Mouse (Mus musculus): Measurements from ENCODE around the gene Tenm2. TPM values are rescaled to one million over a fixed set of nuclear protein-coding genes. Genes with fewer than 3 reads are reported as not detected.
A peak's percentile ranks its signal among the peaks of the same experiment; 100 is the strongest.

Gene Tenm2
- total and polyA plus RNA-seq, 2 experiments from 2014 or later: 41.8 to 91.3 TPM

DNA sequence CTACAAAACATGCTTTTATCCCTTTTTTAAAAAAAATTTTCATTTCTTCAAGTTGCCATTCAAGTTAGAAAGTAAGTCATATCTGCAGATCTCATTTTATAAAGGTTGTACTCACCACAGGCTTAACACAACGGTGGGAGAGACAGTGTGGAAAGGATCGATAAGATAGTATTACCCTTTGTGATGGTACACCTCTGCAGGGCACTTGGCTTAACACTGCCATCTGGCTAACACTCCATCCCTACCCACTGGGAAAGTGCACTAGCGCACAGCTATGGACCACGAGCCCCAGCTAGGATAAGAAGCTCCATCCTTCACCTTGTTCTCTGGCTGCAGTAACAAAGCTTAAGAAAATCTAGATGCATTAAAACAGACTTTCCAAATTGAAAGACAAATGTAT is 194.5 kb downstream of the Tenm2 start:
- Histone ChIP-seq H3K36me3 (ENCODE audit: insufficient read depth) (no peaks in the 10 kb centered on the region), H3K4me1 (ENCODE audit: insufficient read depth) (no peaks in the 10 kb centered on the region), H3K27me3 (ENCODE audit: insufficient read depth, low read length) (no peaks in the 10 kb centered on the region), H3K9ac (no peak overlapping the region), H3K27ac (ENCODE audit: low read depth, low read length) (no peak overlapping the region), H3K4me3 (ENCODE audit: low read depth, low read length) (no peak overlapping the region), H3K9me3 (ENCODE audit: low read length) (no peaks in the 10 kb centered on the region), H3K4me2 (ENCODE audit: low read depth) (no peak overlapping the region)
- WGBS: 72% methylated on average over 4 of the region's 4 CpGs
- TF ChIP-seq CTCF (IDR thresholded peaks at IDR 0.05; ENCODE audit: low read depth): no peak
- DNase-seq (no peak), ATAC-seq (no peak)

DNA sequence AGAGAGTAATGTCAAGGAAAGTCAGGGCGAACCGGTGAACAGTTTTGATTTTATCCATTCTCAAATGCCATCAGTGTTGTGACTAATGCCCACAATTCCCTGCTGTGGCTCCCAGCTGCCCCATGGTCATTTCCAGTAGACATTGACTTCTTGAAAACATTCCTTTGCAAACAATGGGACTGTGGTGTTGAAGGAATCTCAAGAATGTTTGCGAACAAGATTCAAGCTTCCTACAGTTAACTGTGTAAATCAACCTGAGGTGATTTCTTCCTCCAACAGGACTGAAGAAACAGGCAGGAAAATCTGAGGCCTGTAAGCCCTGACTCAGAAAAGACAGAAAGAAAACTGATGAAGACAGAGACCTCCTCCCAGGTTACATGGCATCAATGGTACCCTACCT is 196.5 kb downstream of the Tenm2 start:
- no peak for TF ChIP-seq CTCF (IDR thresholded peaks at IDR 0.05; ENCODE audit: low read depth)
- Histone ChIP-seq H3K4me2 (ENCODE audit: low read depth) (no peak overlapping the region), H3K27ac (ENCODE audit: low read depth, low read length) (no peak overlapping the region), H3K9ac (no peak overlapping the region), H3K9me3 (ENCODE audit: low read length) (no peaks in the 10 kb centered on the region), H3K4me3 (ENCODE audit: low read depth, low read length) (no peak overlapping the region), H3K4me1 (ENCODE audit: insufficient read depth) (no peaks in the 10 kb centered on the region), H3K36me3 (ENCODE audit: insufficient read depth) (no peaks in the 10 kb centered on the region), H3K27me3 (ENCODE audit: insufficient read depth, low read length) (no peaks in the 10 kb centered on the region)
- ATAC-seq: no peak
- WGBS: 88% methylated on average over 3 of the region's 3 CpGs
- no peak for DNase-seq

DNA sequence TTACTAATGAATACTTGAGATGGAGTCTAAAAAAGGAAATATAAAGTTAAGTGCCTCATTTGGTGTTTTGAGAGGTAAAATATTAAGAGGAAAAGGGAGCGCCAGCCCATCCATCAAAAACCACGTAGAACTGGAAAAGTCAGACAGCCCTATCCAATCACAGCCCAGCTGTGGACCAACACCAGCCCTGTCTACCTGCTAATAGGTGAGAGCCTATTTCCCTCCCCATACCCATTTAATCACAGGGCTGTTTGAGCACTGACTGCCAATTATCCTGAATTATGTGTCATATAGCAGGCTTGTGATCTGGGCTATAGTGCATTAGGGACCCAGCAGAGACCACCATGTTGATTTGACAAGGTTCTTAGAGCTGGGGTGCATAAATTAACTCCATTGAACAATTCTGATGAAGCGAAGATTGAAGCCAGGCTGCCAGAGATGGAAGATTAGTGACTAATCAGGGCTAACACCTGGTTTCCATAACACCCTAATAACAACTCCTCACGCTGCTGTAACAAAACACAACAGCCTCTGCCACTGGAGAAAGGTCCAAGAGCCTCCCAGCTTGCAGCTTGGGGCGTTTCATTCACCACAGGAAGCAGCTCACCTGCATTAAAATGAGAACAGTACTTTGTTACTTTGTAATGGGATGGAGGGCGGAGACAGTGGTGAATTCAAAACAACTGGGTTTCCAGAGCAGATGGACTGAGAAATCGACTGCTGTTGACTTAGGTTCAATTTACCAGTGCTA is 204.3 kb downstream of the Tenm2 start:
- ATAC-seq: peak; percentile 25; the same call in 1 of the 2 replicates
- H3K4me1 ChIP-seq (ENCODE audit: insufficient read depth): no peaks in the 10 kb centered on the region
- no peak overlapping the region for H3K27ac ChIP-seq (ENCODE audit: low read depth, low read length)
- no peaks in the 10 kb centered on the region for H3K36me3 ChIP-seq (ENCODE audit: insufficient read depth)
- no peaks in the 10 kb centered on the region for H3K9me3 ChIP-seq (ENCODE audit: low read length)
- 35% methylated on average over 7 of the region's 7 CpGs for WGBS
- no peak for DNase-seq
- H3K27me3 ChIP-seq (ENCODE audit: insufficient read depth, low read length): no peaks in the 10 kb centered on the region
- no peak overlapping the region for H3K4me2 ChIP-seq (ENCODE audit: low read depth)
- TF ChIP-seq CTCF (IDR thresholded peaks at IDR 0.05; ENCODE audit: low read depth): no peak
- H3K4me3 ChIP-seq (ENCODE audit: low read depth, low read length): no peak overlapping the region
- H3K9ac ChIP-seq: no peak overlapping the region

DNA sequence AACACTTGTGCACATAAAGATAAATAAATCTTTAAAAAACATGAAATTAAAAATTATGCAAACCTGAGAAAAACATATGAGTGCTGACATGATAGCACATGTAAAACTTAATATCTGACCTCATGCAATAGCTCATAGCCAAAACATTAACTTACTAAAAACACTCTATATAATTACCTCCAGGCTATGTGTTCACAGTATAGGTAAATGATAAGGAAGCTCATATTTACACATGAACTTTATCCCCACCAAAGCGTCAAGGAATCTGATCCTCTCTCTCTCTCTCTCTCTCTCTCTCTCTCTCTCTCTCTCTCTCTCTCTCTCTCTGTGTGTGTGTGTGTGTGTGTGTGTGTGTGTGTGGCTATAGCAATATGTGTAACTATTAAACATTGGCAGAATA is 223.9 kb downstream of the Tenm2 start:
- no peak overlapping the region for H3K4me2 ChIP-seq (ENCODE audit: low read depth)
- no peaks in the 10 kb centered on the region for H3K4me1 ChIP-seq (ENCODE audit: insufficient read depth)
- 84% methylated on average over 1 of the region's 1 CpGs for WGBS
- no peak for DNase-seq
- no peak overlapping the region for H3K27ac ChIP-seq (ENCODE audit: low read depth, low read length)
- H3K36me3 ChIP-seq (ENCODE audit: insufficient read depth): no peaks in the 10 kb centered on the region
- TF ChIP-seq CTCF (IDR thresholded peaks at IDR 0.05; ENCODE audit: low read depth): no peak
- H3K9ac ChIP-seq: no peak overlapping the region
- ATAC-seq: no peak
- no peak overlapping the region for H3K4me3 ChIP-seq (ENCODE audit: low read depth, low read length)
- no peaks in the 10 kb centered on the region for H3K27me3 ChIP-seq (ENCODE audit: insufficient read depth, low read length)
- no peaks in the 10 kb centered on the region for H3K9me3 ChIP-seq (ENCODE audit: low read length)

DNA sequence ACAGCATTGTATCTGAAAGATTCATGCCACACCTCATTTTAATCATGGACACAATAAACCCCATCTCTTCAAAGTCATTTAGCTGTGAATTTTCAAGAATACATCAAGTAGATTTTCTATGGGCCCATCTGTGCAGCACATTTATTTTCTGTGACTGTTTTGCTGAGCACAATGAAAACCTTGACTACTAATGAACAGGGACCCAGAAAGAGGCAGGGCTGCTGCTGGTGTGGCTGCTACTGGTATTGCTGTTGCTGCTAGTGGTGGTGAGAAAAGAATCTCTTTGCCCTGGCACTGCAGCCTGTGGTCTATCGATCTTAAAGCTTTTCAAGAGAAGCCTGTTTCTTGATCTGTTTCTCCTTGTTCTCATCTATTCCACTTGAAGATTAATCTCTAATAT is 226.5 kb downstream of the Tenm2 start:
- Histone ChIP-seq H3K9ac (no peak overlapping the region), H3K4me3 (ENCODE audit: low read depth, low read length) (no peak overlapping the region), H3K36me3 (ENCODE audit: insufficient read depth) (no peaks in the 10 kb centered on the region), H3K27ac (ENCODE audit: low read depth, low read length) (no peak overlapping the region), H3K4me1 (ENCODE audit: insufficient read depth) (no peaks in the 10 kb centered on the region), H3K27me3 (ENCODE audit: insufficient read depth, low read length) (no peaks in the 10 kb centered on the region), H3K4me2 (ENCODE audit: low read depth) (no peak overlapping the region), H3K9me3 (ENCODE audit: low read length) (no peaks in the 10 kb centered on the region)
- TF ChIP-seq CTCF (IDR thresholded peaks at IDR 0.05; ENCODE audit: low read depth): peak; percentile 28
- WGBS: 57% methylated on average over 1 of the region's 1 CpGs
- ATAC-seq (peak; percentile 42; the same call in 1 of the 2 replicates), DNase-seq (no peak)

DNA sequence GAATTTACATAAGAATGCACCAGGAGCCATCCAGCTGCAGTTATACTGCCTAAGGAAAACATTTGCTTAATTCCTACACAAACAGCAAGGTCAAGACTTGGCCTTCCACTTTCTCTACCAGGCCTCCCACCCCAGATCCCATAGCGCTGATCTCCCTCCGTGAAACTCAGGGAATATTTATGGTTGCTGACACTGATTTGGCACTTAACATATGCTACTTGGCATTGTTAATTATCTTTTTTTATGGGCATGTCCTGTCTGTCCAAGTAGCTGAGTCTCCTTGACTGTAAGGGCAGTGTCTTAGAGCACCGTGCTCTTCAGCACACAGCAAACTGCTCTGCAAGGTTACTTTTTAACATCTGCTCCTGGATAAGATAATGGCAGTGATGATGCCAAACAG is 238.1 kb downstream of the Tenm2 start:
- Histone ChIP-seq H3K27ac (ENCODE audit: low read depth, low read length) (no peak overlapping the region), H3K4me1 (ENCODE audit: insufficient read depth) (no peaks in the 10 kb centered on the region), H3K9ac (no peak overlapping the region), H3K9me3 (ENCODE audit: low read length) (no peaks in the 10 kb centered on the region), H3K36me3 (ENCODE audit: insufficient read depth) (no peaks in the 10 kb centered on the region), H3K4me2 (ENCODE audit: low read depth) (no peak overlapping the region), H3K4me3 (ENCODE audit: low read depth, low read length) (no peak overlapping the region), H3K27me3 (ENCODE audit: insufficient read depth, low read length) (no peaks in the 10 kb centered on the region)
- ATAC-seq: no peak
- WGBS: 65% methylated on average over 3 of the region's 3 CpGs
- no peak for TF ChIP-seq CTCF (IDR thresholded peaks at IDR 0.05; ENCODE audit: low read depth)
- no peak for DNase-seq

DNA sequence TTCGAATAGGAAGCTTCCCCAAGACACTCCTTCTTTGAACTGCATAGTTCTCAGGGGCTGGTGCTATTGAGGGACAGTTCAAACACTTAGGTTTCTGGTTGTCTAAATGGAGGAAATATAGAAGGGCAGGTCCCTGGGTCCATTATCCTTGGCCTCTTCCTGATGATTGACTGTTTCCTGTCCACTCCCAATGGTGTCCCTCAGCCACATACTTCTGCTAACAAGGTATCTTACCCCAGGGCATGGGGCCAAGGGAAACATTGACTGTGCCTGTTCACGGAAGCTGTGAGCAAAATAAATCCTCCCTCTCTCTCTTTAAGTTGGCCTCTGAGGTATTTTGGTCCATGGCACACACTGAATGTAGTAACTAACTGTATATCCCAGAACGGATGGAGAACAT is 244.9 kb downstream of the Tenm2 start:
- DNase-seq (no peak), ATAC-seq (no peak)
- Histone ChIP-seq H3K27ac (ENCODE audit: low read depth, low read length) (no peak overlapping the region), H3K4me3 (ENCODE audit: low read depth, low read length) (no peak overlapping the region), H3K4me1 (ENCODE audit: insufficient read depth) (0 out of 2 replicates have a peak, but pooled peaks cover 5% of the 10 kb centered on the region), H3K27me3 (ENCODE audit: insufficient read depth, low read length) (no peaks in the 10 kb centered on the region), H3K4me2 (ENCODE audit: low read depth) (no peak overlapping the region), H3K36me3 (ENCODE audit: insufficient read depth) (no peaks in the 10 kb centered on the region), H3K9me3 (ENCODE audit: low read length) (no peaks in the 10 kb centered on the region), H3K9ac (no peak overlapping the region)
- WGBS: 82% methylated on average over 3 of the region's 3 CpGs
- TF ChIP-seq CTCF (IDR thresholded peaks at IDR 0.05; ENCODE audit: low read depth): no peak
